Mouse (Mus musculus) CH12.LX (cell line): ENCODE measurements around the gene Ap1g1. TPM values are rescaled to one million over a fixed set of nuclear protein-coding genes. Genes with fewer than 3 reads are reported as not detected.
"Not testable (repeated sequence)": the region's sequence is repeated elsewhere in the genome, so short reads cannot be mapped to it uniquely, and the experiment has no call there.

Experiments
- DNase-seq: peaks from one replicate; pipeline ENCODE4 v3.0.0-alpha.2; 2013; ENCODE audit errors: extremely low read depth
- H3K27ac ChIP-seq: 2 replicates; pipeline ENCODE4 v1.5.1; 2012; ENCODE audit warnings: low read depth, mild to moderate bottlenecking, control low read depth, moderate library complexity; ENCODE audit not compliant: insufficient read depth
- H3K27me3 ChIP-seq: replicated peaks from 2 replicates; pipeline ENCODE3; 2012; ENCODE audit warnings: inconsistent platforms
- H3K36me3 ChIP-seq, 2 experiments: replicated peaks in 1 of 2; 2 replicates each; pipeline versions ENCODE3 to v1.6.1; 2012; ENCODE audit warnings: inconsistent platforms in 1 of 2, low read length in 1 of 2, mild to moderate bottlenecking in 1 of 2, mixed read lengths in 1 of 2, moderate library complexity in 1 of 2; ENCODE audit not compliant: control insufficient read depth in 1 of 2, insufficient read depth in 1 of 2
- H3K4me1 ChIP-seq, 2 experiments: 2 replicates each; pipeline ENCODE4 v1.6.1; 2012; ENCODE audit warnings: inconsistent platforms in 1 of 2, moderate library complexity in 1 of 2; ENCODE audit not compliant: insufficient read depth in 2 of 2, control insufficient read depth in 1 of 2
- H3K4me2 ChIP-seq: 2 replicates; pipeline ENCODE4 v1.6.1; 2012; ENCODE audit warnings: low read depth, mild to moderate bottlenecking, control low read depth; ENCODE audit not compliant: poor library complexity, insufficient read depth, severe bottlenecking
- H3K4me3 ChIP-seq, 3 experiments: fragments of 150-350 bp in 1 of 3; sonication (generic) in 1 of 3; replicated peaks in 1 of 3; 2 replicates each; pipeline versions ENCODE3 to v1.5.1; 2011 to 2012; ENCODE audit warnings: low read depth in 2 of 3, low read length in 2 of 3, mild to moderate bottlenecking in 2 of 3, moderate library complexity in 2 of 3, control low read depth in 1 of 3, improper control_type of control experiment in 1 of 3, inconsistent platforms in 1 of 3, mixed read lengths in 1 of 3; ENCODE audit not compliant: poor library complexity in 1 of 3
- H3K79me2 ChIP-seq: replicated peaks from 2 replicates; pipeline ENCODE4 v1.6.1; 2012; ENCODE audit warnings: mild to moderate bottlenecking, moderate library complexity; ENCODE audit not compliant: control insufficient read depth, poor library complexity, insufficient read depth, severe bottlenecking; ENCODE audit errors: extremely low read depth
- H3K9ac ChIP-seq: 2 replicates; pipeline ENCODE4 v1.6.1; 2012; ENCODE audit warnings: low read depth, mild to moderate bottlenecking, control low read depth, moderate library complexity; ENCODE audit not compliant: insufficient read depth
- H3K9me3 ChIP-seq: replicated peaks from 2 replicates; pipeline ENCODE3; 2012; ENCODE audit warnings: low read length, inconsistent platforms, mixed read lengths
- CHD2 ChIP-seq: IDR thresholded peaks from 2 replicates; pipeline ENCODE4 v1.6.1; 2011; ENCODE audit warnings: low read length, improper control_type of control experiment
- E2F4 ChIP-seq: IDR thresholded peaks from 2 replicates; pipeline ENCODE4 v1.6.1; 2011; ENCODE audit warnings: low read depth, low read length, improper control_type of control experiment; ENCODE audit not compliant: insufficient replicate concordance
- ELF1 ChIP-seq: IDR thresholded peaks from 2 replicates; pipeline ENCODE4 v1.6.1; 2014; ENCODE audit warnings: low read depth, mild to moderate bottlenecking, inconsistent platforms, low read length, improper control_type of control experiment
- ETS1 ChIP-seq: conservative IDR thresholded peaks from 2 replicates; pipeline ENCODE4 v1.6.1; 2012; ENCODE audit warnings: low read depth, mild to moderate bottlenecking, inconsistent platforms, low read length, improper control_type of control experiment, moderate library complexity
- HCFC1 ChIP-seq: IDR thresholded peaks from 2 replicates; pipeline ENCODE4 v1.6.1; 2012; ENCODE audit warnings: low read depth, mild to moderate bottlenecking, inconsistent platforms, low read length, improper control_type of control experiment
- JUN ChIP-seq: IDR thresholded peaks from 2 replicates; pipeline ENCODE4 v1.6.1; 2011; ENCODE audit warnings: low read depth, mild to moderate bottlenecking, low read length, improper control_type of control experiment, moderate library complexity; ENCODE audit not compliant: insufficient read depth
- JUND ChIP-seq: conservative IDR thresholded peaks from 2 replicates; pipeline ENCODE4 v1.6.1; 2011; ENCODE audit warnings: low read depth, low read length, improper control_type of control experiment
- NELFE ChIP-seq: IDR thresholded peaks from 2 replicates; pipeline ENCODE4 v1.6.1; 2011; ENCODE audit warnings: low read depth, low read length, improper control_type of control experiment
- NRF1 ChIP-seq: IDR thresholded peaks from 2 replicates; pipeline ENCODE4 v1.6.1; 2014; ENCODE audit warnings: low read depth, mild to moderate bottlenecking, inconsistent platforms, low read length, improper control_type of control experiment, moderate library complexity
- POLR2A ChIP-seq: IDR thresholded peaks from 2 replicates; pipeline ENCODE4 v1.6.1; 2011; ENCODE audit warnings: low read depth, mild to moderate bottlenecking, improper control_type of control experiment, low read length
- SIN3A ChIP-seq: IDR thresholded peaks from 2 replicates; pipeline ENCODE4 v1.6.1; 2012; ENCODE audit warnings: low read length, improper control_type of control experiment, inconsistent platforms
- TBP ChIP-seq: conservative IDR thresholded peaks from 2 replicates; pipeline ENCODE4 v1.6.1; 2011; ENCODE audit warnings: low read depth, low read length, improper control_type of control experiment
- ZKSCAN1 ChIP-seq: IDR thresholded peaks from 2 replicates; pipeline ENCODE4 v1.6.1; 2012; ENCODE audit warnings: low read depth, inconsistent platforms, low read length, improper control_type of control experiment, borderline replicate concordance
- ZMIZ1 ChIP-seq: IDR thresholded peaks from 2 replicates; pipeline ENCODE4 v1.6.1; 2012; ENCODE audit warnings: low read depth, mild to moderate bottlenecking, inconsistent platforms, low read length, improper control_type of control experiment
- dilution Hi-C: fragments of 300-500 bp; cut with MboI; formaldehyde crosslinking; loops from 2 replicates; pipeline ENCODE4 v1.14.3; 2020; ENCODE audit warnings: low sequenced_read_pairs; ENCODE audit not compliant: extremely low pct_unique_long_range_greater_than_20kb, extremely low pct_ligation_motif_present
- in situ Hi-C: fragments of 300-500 bp; cut with MboI; formaldehyde crosslinking; loops from 3 replicates; pipeline ENCODE4 v1.14.3; 2019; ENCODE audit warnings: low sequenced_read_pairs, low pct_ligation_motif_present, low pct_unique_long_range_greater_than_20kb, mixed read lengths
- polyA plus RNA-seq: library from polyadenylated mRNA; unstranded; fragments of >175 nt; gene quantifications from 2 replicates; pipeline ENCODE4 v1.2.1, GENCODE M21; 2012; ENCODE audit warnings: low read depth; ENCODE audit not compliant: insufficient read length
- total RNA-seq, 2 experiments: library from RNA; depleted of rRNA; stranded (reverse); fragments of 300-350 nt in 1 of 2; fragments of >200 nt in 1 of 2; gene quantifications; 2 replicates each; pipeline ENCODE4 v1.2.3; 2012 to 2014

Ap1g1 gene
- total and polyA plus RNA-seq, 3 experiments, result 29.5 to 60.4 (median 40.8) TPM

GRCm38 (mm10) chr8:109755554-109755953 lies 22.8 kb upstream of the Ap1g1 start:
- peak; percentile 69 for TF ChIP-seq TBP

GRCm38 (mm10) chr8:109756849-109757248 lies 21.5 kb upstream of the Ap1g1 start:
- dilution Hi-C loops, result no loop called here
- TF ChIP-seq CHD2 (no peak), JUND (no peak), ELF1 (no peak), HCFC1 (no peak), ETS1 (no peak), ZMIZ1 (no peak), NRF1 (no peak), ZKSCAN1 (no peak), E2F4 (no peak)

More at GRCm38 (mm10) chr8:109755554-109755953, 22.8 kb upstream of the Ap1g1 start:
- in situ Hi-C loops, H3K4me1 ChIP-seq, H3K4me3 ChIP-seq, H3K4me2 ChIP-seq, DNase-seq, H3K9ac ChIP-seq, H3K27me3 ChIP-seq, H3K27ac ChIP-seq, H3K36me3 ChIP-seq, H3K9me3 ChIP-seq, H3K79me2 ChIP-seq, dilution Hi-C loops: not testable (repeated sequence)

GRCm38 (mm10) chr8:109759426-109759825 lies 18.9 kb upstream of the Ap1g1 start:
- no peaks in the 10 kb centered on the region for H3K79me2 ChIP-seq
- H3K4me2 ChIP-seq, result no peak overlapping the region
- no peak for TF ChIP-seq E2F4
- TF ChIP-seq POLR2A, result no peak
- TF ChIP-seq JUN, result no peak
- TF ChIP-seq SIN3A, result no peak
- no peak for TF ChIP-seq NELFE
- no peak overlapping the region for H3K4me3 ChIP-seq
- H3K27ac ChIP-seq, result no peak overlapping the region
- H3K9me3 ChIP-seq, result peaks cover 16% of the 10 kb centered on the region
- peaks cover 0 to 4% of the 10 kb centered on the region in 2 experiments for H3K36me3 ChIP-seq
- H3K27me3 ChIP-seq, result no peaks in the 10 kb centered on the region
- no peak for DNase-seq
- H3K9ac ChIP-seq, result no peak overlapping the region
- in situ Hi-C loops, result no loop called here
- dilution Hi-C loops, result no loop called here
- no peaks in the 10 kb centered on the region for H3K4me1 ChIP-seq

More at GRCm38 (mm10) chr8:109756849-109757248, 21.5 kb upstream of the Ap1g1 start:
- Histone ChIP-seq H3K9me3 (peaks cover 2% of the 10 kb centered on the region), H3K79me2 (no peaks in the 10 kb centered on the region; the same call in 1 of the 2 replicates), H3K4me1 (peaks cover 0 to 2% of the 10 kb centered on the region in 2 experiments; a peak in 1 of 4 replicates), H3K4me3 (no peak overlapping the region), H3K36me3 (peaks cover 0 to 6% of the 10 kb centered on the region in 2 experiments), H3K9ac (no peak overlapping the region), H3K27me3 (no peaks in the 10 kb centered on the region), H3K4me2 (no peak overlapping the region), H3K27ac (no peak overlapping the region)
- DNase-seq, result no peak
- in situ Hi-C loops, result no loop called here
